Mouse (Mus musculus) spleen, adult 2 months (tissue): Measurements from ENCODE around the gene Ooep.

Source experiments
- CTCF ChIP-seq: fragments of 200-500 bp; IDR thresholded peaks from 2 replicates; pipeline ENCODE4 v1.5.1; 2011; ENCODE audit warnings: mild to moderate bottlenecking, inconsistent platforms; ENCODE audit not compliant: insufficient read depth, insufficient read length, insufficient replicate concordance; ENCODE audit errors: extremely low read depth
- POLR2A ChIP-seq: fragments of 200-500 bp; IDR thresholded peaks from 2 replicates; pipeline ENCODE4 v1.6.1; 2011; ENCODE audit warnings: low read depth, low read length, inconsistent platforms

DNA sequence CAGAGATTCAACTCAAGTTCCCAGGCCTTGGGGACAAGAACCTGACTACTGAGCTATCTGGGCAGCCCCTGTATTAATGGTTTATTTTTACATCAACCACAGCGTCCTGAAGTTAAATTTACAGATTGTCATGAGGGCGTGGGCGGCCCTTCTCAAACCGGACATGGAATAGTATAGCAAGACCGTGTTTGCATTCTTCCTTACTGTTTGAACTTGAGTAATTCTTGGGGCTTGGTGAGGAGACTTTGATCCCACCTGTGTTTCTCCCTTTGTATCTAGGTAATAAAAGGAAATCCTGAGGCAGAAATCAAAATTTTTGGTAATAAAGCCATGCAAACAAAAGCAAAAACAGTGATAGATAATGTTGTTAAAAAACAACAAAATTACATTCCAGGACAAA is 22.0 kb upstream of the Ooep start:
- TF ChIP-seq CTCF, result no peak
- no peak for TF ChIP-seq POLR2A
